Mouse (Mus musculus): ENCODE measurements around the gene Igdcc4. TPM values are rescaled to one million over a fixed set of nuclear protein-coding genes. Genes with fewer than 3 reads are reported as not detected.
A peak's percentile ranks its signal among the peaks of the same experiment; 100 is the strongest.

Igdcc4 gene
- polyA plus RNA-seq, 1 experiment from 2014 or later, result 11.1 TPM

- Histone ChIP-seq H3K27me3 (ENCODE audit: control insufficient read depth, insufficient read depth, low read length) (no peaks in the 10 kb centered on the region), H3K9ac (ENCODE audit: low read length) (no peak overlapping the region), H3K27ac (replicated peaks) (no peak overlapping the region), H3K4me2 (replicated peaks; ENCODE audit: low read depth) (no peak overlapping the region), H3K4me3 (ENCODE audit: low read depth, low read length) (no peak overlapping the region), H3K9me3 (ENCODE audit: control insufficient read depth, low read length) (no peaks in the 10 kb centered on the region), H3K4me1 (replicated peaks; ENCODE audit: control insufficient read depth, insufficient read depth) (no peaks in the 10 kb centered on the region), H3K36me3 (ENCODE audit: control insufficient read depth, insufficient read depth, low read length) (no peaks in the 10 kb centered on the region)
- TF ChIP-seq CTCF (IDR thresholded peaks at IDR 0.05; ENCODE audit: low read depth) (no peak), EP300 (optimal IDR thresholded peaks at IDR 0.05) (no peak)
- DNase-seq (ENCODE audit: low spot score) (no peak), ATAC-seq (ENCODE audit: low FRiP score, low TSS enrichment) (no peak)
- WGBS, result 19% methylated on average over 8 of the region's 8 CpGs
These were observed 55.3 kb downstream of the Igdcc4 start for GRCm38 (mm10) chr9:65156604-65157003.

GRCm38 (mm10) chr9:65157631-65158030 lies 56.3 kb downstream of the Igdcc4 start:
- ATAC-seq (ENCODE audit: low FRiP score, low TSS enrichment) (no peak), DNase-seq (ENCODE audit: low spot score) (no peak)
- no peak overlapping the region for H3K4me2 ChIP-seq (replicated peaks; ENCODE audit: low read depth)
- WGBS, result 68% methylated on average over 6 of the region's 6 CpGs
- TF ChIP-seq EP300 (optimal IDR thresholded peaks at IDR 0.05) (no peak), CTCF (IDR thresholded peaks at IDR 0.05; ENCODE audit: low read depth) (no peak)
- H3K27me3 ChIP-seq (ENCODE audit: control insufficient read depth, insufficient read depth, low read length), result peaks cover 7% of the 10 kb centered on the region
- H3K36me3 ChIP-seq (ENCODE audit: control insufficient read depth, insufficient read depth, low read length), result no peaks in the 10 kb centered on the region
- H3K9ac ChIP-seq (ENCODE audit: low read length), result no peak overlapping the region
- H3K4me3 ChIP-seq (ENCODE audit: low read depth, low read length), result no peak overlapping the region
- no peaks in the 10 kb centered on the region for H3K4me1 ChIP-seq (replicated peaks; ENCODE audit: control insufficient read depth, insufficient read depth)
- no peaks in the 10 kb centered on the region for H3K9me3 ChIP-seq (ENCODE audit: control insufficient read depth, low read length)
- no peak overlapping the region for H3K27ac ChIP-seq (replicated peaks)

- no peaks in the 10 kb centered on the region for H3K36me3 ChIP-seq (ENCODE audit: control insufficient read depth, insufficient read depth, low read length)
- no peak overlapping the region for H3K9ac ChIP-seq (ENCODE audit: low read length)
- no peak for DNase-seq (ENCODE audit: low spot score)
- no peak overlapping the region for H3K27ac ChIP-seq (replicated peaks)
- H3K9me3 ChIP-seq (ENCODE audit: control insufficient read depth, low read length), result no peaks in the 10 kb centered on the region
- 62% methylated on average over 4 of the region's 4 CpGs for WGBS
- no peak overlapping the region for H3K4me2 ChIP-seq (replicated peaks; ENCODE audit: low read depth)
- peaks cover 4% of the 10 kb centered on the region; the same call in 1 of the 2 replicates for H3K4me1 ChIP-seq (replicated peaks; ENCODE audit: control insufficient read depth, insufficient read depth)
- no peak for ATAC-seq (ENCODE audit: low FRiP score, low TSS enrichment)
- no peak for TF ChIP-seq EP300 (optimal IDR thresholded peaks at IDR 0.05)
- TF ChIP-seq CTCF (IDR thresholded peaks at IDR 0.05; ENCODE audit: low read depth), result no peak
- no peak overlapping the region for H3K4me3 ChIP-seq (ENCODE audit: low read depth, low read length)
- H3K27me3 ChIP-seq (ENCODE audit: control insufficient read depth, insufficient read depth, low read length), result peaks cover 16% of the 10 kb centered on the region
These were observed 59.9 kb downstream of the Igdcc4 start for GRCm38 (mm10) chr9:65161188-65161587.

DNA sequence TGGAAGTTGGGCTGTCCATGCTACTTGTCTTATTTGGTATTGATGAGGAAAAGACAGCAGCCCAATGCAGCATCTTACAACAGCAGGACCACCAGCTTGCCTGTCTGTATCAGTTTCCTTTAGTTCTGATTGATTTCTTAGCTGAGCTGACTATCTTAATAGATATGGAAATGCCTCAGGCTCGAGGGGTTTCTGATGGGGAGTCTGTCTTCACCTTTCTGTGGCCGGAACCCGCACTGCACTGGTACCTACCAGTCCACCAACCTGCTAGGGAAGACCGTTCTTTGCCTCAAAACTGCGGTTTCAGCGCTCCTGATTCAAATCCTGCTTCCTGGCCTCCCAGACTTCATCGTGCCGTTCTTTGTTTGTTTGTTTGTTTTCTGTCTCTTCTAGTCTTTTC lies 60.6 kb downstream of the Igdcc4 start:
- H3K27ac ChIP-seq (replicated peaks), result no peak overlapping the region
- ATAC-seq (ENCODE audit: low FRiP score, low TSS enrichment) (no peak), DNase-seq (ENCODE audit: low spot score) (no peak)
- no peak overlapping the region for H3K9ac ChIP-seq (ENCODE audit: low read length)
- WGBS, result 53% methylated on average over 8 of the region's 8 CpGs
- TF ChIP-seq CTCF (IDR thresholded peaks at IDR 0.05; ENCODE audit: low read depth) (no peak), EP300 (optimal IDR thresholded peaks at IDR 0.05) (no peak)
- no peak overlapping the region for H3K4me3 ChIP-seq (ENCODE audit: low read depth, low read length)
- no peak overlapping the region for H3K4me2 ChIP-seq (replicated peaks; ENCODE audit: low read depth)
- no peaks in the 10 kb centered on the region for H3K36me3 ChIP-seq (ENCODE audit: control insufficient read depth, insufficient read depth, low read length)
- peaks cover 16% of the 10 kb centered on the region for H3K27me3 ChIP-seq (ENCODE audit: control insufficient read depth, insufficient read depth, low read length)
- no peaks in the 10 kb centered on the region for H3K9me3 ChIP-seq (ENCODE audit: control insufficient read depth, low read length)
- H3K4me1 ChIP-seq (replicated peaks; ENCODE audit: control insufficient read depth, insufficient read depth), result peaks cover 4% of the 10 kb centered on the region; the same call in 1 of the 2 replicates

DNA sequence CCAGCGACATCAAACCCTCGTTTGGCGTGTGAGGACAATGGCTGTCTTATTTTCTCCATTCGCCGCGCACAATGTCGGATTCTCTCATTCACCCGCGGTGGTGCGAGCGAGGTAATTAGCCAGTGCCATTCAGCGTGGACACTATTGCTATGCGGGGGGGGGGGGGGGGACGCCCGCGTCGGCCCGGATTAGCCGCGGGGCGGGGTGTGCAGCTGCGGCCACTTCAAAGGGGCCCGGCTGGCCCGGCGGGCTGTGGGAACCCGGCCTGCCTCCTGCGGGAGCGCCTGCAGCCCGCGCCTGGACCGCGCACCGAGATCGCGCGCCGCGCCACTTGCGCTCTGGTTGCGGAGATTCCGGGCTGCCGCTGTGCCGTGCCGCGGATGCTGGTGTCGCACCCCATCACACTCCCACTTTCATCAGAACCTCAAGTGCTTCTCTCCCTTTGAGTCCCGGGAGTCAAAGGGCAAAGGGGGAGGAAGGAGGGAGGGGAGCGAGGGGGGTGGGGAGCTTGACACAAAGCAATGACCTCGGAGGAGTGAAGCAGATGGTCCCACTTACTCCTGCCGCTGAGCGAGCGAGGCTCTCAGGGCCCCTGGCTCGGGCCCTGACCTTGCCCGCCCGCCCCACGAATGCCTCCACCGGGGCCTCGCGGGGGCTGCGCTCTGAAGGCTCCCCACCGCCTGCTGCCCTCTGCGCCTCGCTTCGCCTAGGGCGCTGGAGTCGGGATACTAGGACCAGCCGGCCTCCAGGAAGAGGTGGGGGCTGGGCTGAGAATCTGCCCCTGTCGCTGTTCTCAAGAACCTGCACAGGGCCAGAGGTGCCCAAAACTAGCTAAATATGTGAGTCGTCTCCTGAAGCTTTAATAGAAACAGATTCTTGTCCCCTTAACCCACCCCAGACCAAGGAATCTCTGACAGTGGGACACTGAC lies 61.7 kb downstream of the Igdcc4 start:
- 4% methylated on average over 61 of the region's 69 CpGs for WGBS
- H3K36me3 ChIP-seq (ENCODE audit: control insufficient read depth, insufficient read depth, low read length), result no peaks in the 10 kb centered on the region
- DNase-seq (ENCODE audit: low spot score), result peak; percentile 37
- H3K9me3 ChIP-seq (ENCODE audit: control insufficient read depth, low read length), result no peaks in the 10 kb centered on the region
- H3K4me3 ChIP-seq (ENCODE audit: low read depth, low read length), result peak overlapping the region; percentile 41
- 0 out of 2 replicates have a peak overlapping the region, but pooled peaks have one; percentile 35 for H3K9ac ChIP-seq (ENCODE audit: low read length)
- TF ChIP-seq EP300 (optimal IDR thresholded peaks at IDR 0.05), result no peak
- TF ChIP-seq CTCF (IDR thresholded peaks at IDR 0.05; ENCODE audit: low read depth), result no peak
- ATAC-seq (ENCODE audit: low FRiP score, low TSS enrichment), result peak; percentile 45; the same call in 1 of the 2 replicates
- peak overlapping the region; percentile 74 for H3K4me2 ChIP-seq (replicated peaks; ENCODE audit: low read depth)
- peaks cover 16% of the 10 kb centered on the region for H3K27me3 ChIP-seq (ENCODE audit: control insufficient read depth, insufficient read depth, low read length)
- H3K27ac ChIP-seq (replicated peaks), result no peak overlapping the region
- H3K4me1 ChIP-seq (replicated peaks; ENCODE audit: control insufficient read depth, insufficient read depth), result peaks cover 4% of the 10 kb centered on the region; the same call in 1 of the 2 replicates

GRCm38 (mm10) chr9:65164870-65165269 lies 63.6 kb downstream of the Igdcc4 start:
- peaks cover 16% of the 10 kb centered on the region for H3K27me3 ChIP-seq (ENCODE audit: control insufficient read depth, insufficient read depth, low read length)
- no peak for DNase-seq (ENCODE audit: low spot score)
- 22% methylated on average over 1 of the region's 1 CpGs for WGBS
- no peak overlapping the region for H3K9ac ChIP-seq (ENCODE audit: low read length)
- no peaks in the 10 kb centered on the region for H3K36me3 ChIP-seq (ENCODE audit: control insufficient read depth, insufficient read depth, low read length)
- TF ChIP-seq EP300 (optimal IDR thresholded peaks at IDR 0.05), result no peak
- peak; percentile 75 for TF ChIP-seq CTCF (IDR thresholded peaks at IDR 0.05; ENCODE audit: low read depth)
- H3K4me3 ChIP-seq (ENCODE audit: low read depth, low read length), result no peak overlapping the region
- no peaks in the 10 kb centered on the region for H3K9me3 ChIP-seq (ENCODE audit: control insufficient read depth, low read length)
- peaks cover 4% of the 10 kb centered on the region; the same call in 1 of the 2 replicates for H3K4me1 ChIP-seq (replicated peaks; ENCODE audit: control insufficient read depth, insufficient read depth)
- no peak overlapping the region for H3K4me2 ChIP-seq (replicated peaks; ENCODE audit: low read depth)
- no peak overlapping the region for H3K27ac ChIP-seq (replicated peaks)
- no peak for ATAC-seq (ENCODE audit: low FRiP score, low TSS enrichment)

Data from stomach, postnatal 0 days (tissue).